ENCODE assay signal across 8 mouse cellular contexts in genomic region chr7:97082219-97083101, GRCm38 (mm10). TPM values are rescaled to one million over a fixed set of nuclear protein-coding genes. Genes with fewer than 3 reads are reported as not detected.
DNase-seq lines count a peak whose midpoint lies in the region; ATAC-seq lines count a peak whose summit lies in the region.

No protein-coding gene starts in this region.

- peak; percentile 66 to 75 for ATAC-seq in hematopoietic stem cell, adult 5-6 weeks (replicated peaks in 1 of 2; ENCODE audit: insufficient read depth in 1 of 2, low FRiP score in 2 of 2, low TSS enrichment in 1 of 2, low read depth in 1 of 2, poor library complexity in 2 of 2, severe bottlenecking in 2 of 2)

- peak; percentile 51 for DNase-seq in NIH3T3 (ENCODE audit: low read depth)
- DNase-seq in brain, embryonic 18.5 days (ENCODE audit: low read depth, low spot score), result peak; percentile 14
- peak; percentile 52 for DNase-seq in forelimb bud, embryonic 11.5 days (ENCODE audit: low read depth, low spot score)
- DNase-seq in layer of hippocampus, postnatal 14 days (ENCODE audit: low spot score in 2 of 2), result peak; percentile 29 to 37
- DNase-seq in lung, postnatal 25 days (ENCODE audit: low spot score), result peak; percentile 74
- DNase-seq in ovary, postnatal 14 days (ENCODE audit: low spot score), result peak; percentile 49
- DNase-seq in c-Kit-positive CD71-positive TER-119-positive erythroid progenitor cells, embryonic 14.5 days (ENCODE audit: low spot score), result no peak

RNA-seq across cellular contexts. Expression of gene Gab2, which starts 1.1 kb away (rescaled TPM):
- total RNA-seq in hematopoietic stem cell, adult 5-6 weeks (2017), result 18.1 and 18.3 TPM in 2 replicates
- 10 to 100 TPM; 13.8 to 15.6 TPM for total RNA-seq in layer of hippocampus, postnatal 14 days (2021)
